Mouse (Mus musculus): ENCODE measurements around the gene Mettl21a. TPM values are rescaled to one million over a fixed set of nuclear protein-coding genes. Genes with fewer than 3 reads are reported as not detected.

The Mettl21a gene
- polyA plus RNA-seq, 1 experiment from 2014 or later = 20.5 TPM

GRCm38 (mm10) chr1:64633237-64633636 is 16.2 kb upstream of the Mettl21a start:
- Histone ChIP-seq H3K9ac (replicated peaks) (no peak overlapping the region), H3K36me3 (no peaks in the 10 kb centered on the region), H3K4me2 (no peak overlapping the region), H3K27ac (no peak overlapping the region), H3K4me1 (replicated peaks) (peaks cover 6% of the 10 kb centered on the region; the same call in 1 of the 2 replicates), H3K27me3 (no peaks in the 10 kb centered on the region), H3K9me3 (no peaks in the 10 kb centered on the region), H3K4me3 (replicated peaks) (no peak overlapping the region)
- WGBS = 89% methylated on average over 3 of the region's 3 CpGs
- no peak for ATAC-seq (ENCODE audit: insufficient number of reproducible peaks, insufficient read depth, low FRiP score, low TSS enrichment, low read depth)

GRCm38 (mm10) chr1:64631526-64631925 is 14.5 kb upstream of the Mettl21a start:
- Histone ChIP-seq H3K36me3 (no peaks in the 10 kb centered on the region), H3K4me2 (no peak overlapping the region), H3K4me1 (replicated peaks) (no peaks in the 10 kb centered on the region), H3K9ac (replicated peaks) (no peak overlapping the region), H3K27ac (no peak overlapping the region), H3K9me3 (no peaks in the 10 kb centered on the region), H3K27me3 (no peaks in the 10 kb centered on the region), H3K4me3 (replicated peaks) (no peak overlapping the region)
- no peak for ATAC-seq (ENCODE audit: insufficient number of reproducible peaks, insufficient read depth, low FRiP score, low TSS enrichment, low read depth)
- WGBS = 79% methylated on average over 5 of the region's 5 CpGs

- no peak for ATAC-seq (ENCODE audit: insufficient number of reproducible peaks, insufficient read depth, low FRiP score, low TSS enrichment, low read depth)
- Histone ChIP-seq H3K4me3 (replicated peaks) (no peak overlapping the region), H3K9ac (replicated peaks) (no peak overlapping the region), H3K36me3 (no peaks in the 10 kb centered on the region), H3K4me1 (replicated peaks) (peaks cover 17% of the 10 kb centered on the region), H3K4me2 (no peak overlapping the region), H3K27ac (no peak overlapping the region), H3K9me3 (no peaks in the 10 kb centered on the region), H3K27me3 (no peaks in the 10 kb centered on the region)
Measured at GRCm38 (mm10) chr1:64625214-64625613, 8.2 kb upstream of the Mettl21a start.

GRCm38 (mm10) chr1:64623558-64624435 is 6.8 kb upstream of the Mettl21a start:
- H3K27ac ChIP-seq = peak overlapping the region; percentile 67; the same call in 1 of the 2 replicates

GRCm38 (mm10) chr1:64621116-64621515 is 4.1 kb upstream of the Mettl21a start:
- WGBS = 82% methylated on average over 5 of the region's 5 CpGs
- Histone ChIP-seq H3K9me3 (no peaks in the 10 kb centered on the region), H3K36me3 (no peaks in the 10 kb centered on the region), H3K4me2 (no peak overlapping the region), H3K4me1 (replicated peaks) (peaks cover 33% of the 10 kb centered on the region), H3K27me3 (no peaks in the 10 kb centered on the region), H3K27ac (no peak overlapping the region), H3K9ac (replicated peaks) (no peak overlapping the region), H3K4me3 (replicated peaks) (no peak overlapping the region)
- no peak for ATAC-seq (ENCODE audit: insufficient number of reproducible peaks, insufficient read depth, low FRiP score, low TSS enrichment, low read depth)

More at GRCm38 (mm10) chr1:64623558-64624435, 6.8 kb upstream of the Mettl21a start:
- H3K27me3 ChIP-seq = no peaks in the 10 kb centered on the region
- 57% methylated on average over 12 of the region's 12 CpGs for WGBS
- peaks cover 18% of the 10 kb centered on the region for H3K4me1 ChIP-seq (replicated peaks)
- no peak overlapping the region for H3K4me3 ChIP-seq (replicated peaks)
- H3K36me3 ChIP-seq = no peaks in the 10 kb centered on the region
- H3K9ac ChIP-seq (replicated peaks) = no peak overlapping the region
- H3K9me3 ChIP-seq = no peaks in the 10 kb centered on the region
- no peak overlapping the region for H3K4me2 ChIP-seq
- ATAC-seq (ENCODE audit: insufficient number of reproducible peaks, insufficient read depth, low FRiP score, low TSS enrichment, low read depth) = no peak

GRCm38 (mm10) chr1:64618226-64618625 is 1.2 kb upstream of the Mettl21a start:
- Histone ChIP-seq H3K9me3 (no peaks in the 10 kb centered on the region), H3K36me3 (peaks cover 16% of the 10 kb centered on the region), H3K4me1 (replicated peaks) (peaks cover 32% of the 10 kb centered on the region), H3K27me3 (no peaks in the 10 kb centered on the region), H3K9ac (replicated peaks) (peak overlapping the region; percentile 87), H3K4me3 (replicated peaks) (peak overlapping the region; percentile 74), H3K27ac (peak overlapping the region; percentile 98), H3K4me2 (peak overlapping the region; percentile 73)
- ATAC-seq (ENCODE audit: insufficient number of reproducible peaks, insufficient read depth, low FRiP score, low TSS enrichment, low read depth) = no peak
- 65% methylated on average over 3 of the region's 3 CpGs for WGBS

- peaks cover 27% of the 10 kb centered on the region for H3K4me1 ChIP-seq (replicated peaks)
- H3K27ac ChIP-seq = peak overlapping the region; percentile 98
- peak overlapping the region; percentile 73 for H3K4me2 ChIP-seq
- peaks cover 20% of the 10 kb centered on the region for H3K36me3 ChIP-seq
- peak; percentile 67 for ATAC-seq (ENCODE audit: insufficient number of reproducible peaks, insufficient read depth, low FRiP score, low TSS enrichment, low read depth)
- peak overlapping the region; percentile 74 for H3K4me3 ChIP-seq (replicated peaks)
- H3K27me3 ChIP-seq = no peaks in the 10 kb centered on the region
- under 1% methylated on average over 15 of the region's 15 CpGs for WGBS
- H3K9me3 ChIP-seq = no peaks in the 10 kb centered on the region
- H3K9ac ChIP-seq (replicated peaks) = peak overlapping the region; percentile 87
Measured at GRCm38 (mm10) chr1:64617715-64617984, 608 bp upstream of the Mettl21a start.

- H3K9ac ChIP-seq (replicated peaks) = peak overlapping the region; percentile 87
- no peaks in the 10 kb centered on the region for H3K9me3 ChIP-seq
- H3K4me1 ChIP-seq (replicated peaks) = peaks cover 26% of the 10 kb centered on the region
- H3K36me3 ChIP-seq = peaks cover 27% of the 10 kb centered on the region
- H3K27me3 ChIP-seq = no peaks in the 10 kb centered on the region
- 5% methylated on average over 8 of the region's 8 CpGs for WGBS
- peak overlapping the region; percentile 74 for H3K4me3 ChIP-seq (replicated peaks)
- H3K4me2 ChIP-seq = peak overlapping the region; percentile 73
- no peak for ATAC-seq (ENCODE audit: insufficient number of reproducible peaks, insufficient read depth, low FRiP score, low TSS enrichment, low read depth)
- peak overlapping the region; percentile 98 for H3K27ac ChIP-seq
Measured at GRCm38 (mm10) chr1:64616531-64616880, 536 bp downstream of the Mettl21a start.

GRCm38 (mm10) chr1:64616076-64616475 is 966 bp downstream of the Mettl21a start:
- Histone ChIP-seq H3K27ac (peak overlapping the region; percentile 98; the same call in 1 of the 2 replicates), H3K4me2 (peak overlapping the region; percentile 73), H3K4me1 (replicated peaks) (peaks cover 26% of the 10 kb centered on the region), H3K27me3 (no peaks in the 10 kb centered on the region), H3K9ac (replicated peaks) (peak overlapping the region; percentile 87), H3K36me3 (peaks cover 27% of the 10 kb centered on the region), H3K4me3 (replicated peaks) (peak overlapping the region; percentile 74), H3K9me3 (no peaks in the 10 kb centered on the region)
- WGBS = 72% methylated on average over 6 of the region's 6 CpGs
- ATAC-seq (ENCODE audit: insufficient number of reproducible peaks, insufficient read depth, low FRiP score, low TSS enrichment, low read depth) = no peak

GRCm38 (mm10) chr1:64615531-64615991 is 1.5 kb downstream of the Mettl21a start:
- H3K4me1 ChIP-seq (replicated peaks) = peaks cover 26% of the 10 kb centered on the region

GRCm38 (mm10) chr1:64614801-64615345 is 2.2 kb downstream of the Mettl21a start:
- peaks cover 36% of the 10 kb centered on the region for H3K36me3 ChIP-seq
- no peaks in the 10 kb centered on the region for H3K9me3 ChIP-seq
- H3K27me3 ChIP-seq = no peaks in the 10 kb centered on the region
- 0 out of 2 replicates have a peak overlapping the region, but pooled peaks have one; percentile 8 for H3K27ac ChIP-seq
- 90% methylated on average over 10 of the region's 10 CpGs for whole genome bisulfite sequencing
- H3K9ac ChIP-seq (replicated peaks) = no peak overlapping the region
- peaks cover 26% of the 10 kb centered on the region for H3K4me1 ChIP-seq (replicated peaks)
- no peak for ATAC-seq (ENCODE audit: insufficient number of reproducible peaks, insufficient read depth, low FRiP score, low TSS enrichment, low read depth)
- no peak overlapping the region for H3K4me3 ChIP-seq (replicated peaks)
- 0 out of 2 replicates have a peak overlapping the region, but pooled peaks have one; percentile 73 for H3K4me2 ChIP-seq

More at GRCm38 (mm10) chr1:64615531-64615991, 1.5 kb downstream of the Mettl21a start:
- Histone ChIP-seq H3K27me3 (no peaks in the 10 kb centered on the region), H3K36me3 (peaks cover 29% of the 10 kb centered on the region), H3K9me3 (no peaks in the 10 kb centered on the region), H3K4me2 (peak overlapping the region; percentile 73), H3K4me3 (replicated peaks) (no peak overlapping the region), H3K9ac (replicated peaks) (no peak overlapping the region), H3K27ac (peak overlapping the region; percentile 8; the same call in 1 of the 2 replicates)
- no peak for ATAC-seq (ENCODE audit: insufficient number of reproducible peaks, insufficient read depth, low FRiP score, low TSS enrichment, low read depth)
- WGBS = 78% methylated on average over 11 of the region's 11 CpGs

Measured in limb, embryonic 12.5 days (tissue).